Mouse (Mus musculus) T-helper 1 cell (primary cell): ENCODE data around the gene Fhl3.
"Not testable (repeated sequence)": the region's sequence is repeated elsewhere in the genome, so short reads cannot be mapped to it uniquely, and the experiment has no call there.

Source experiments
- in situ Hi-C: fragments of 300-600 bp; cut with MboI, MseI; formaldehyde crosslinking; loops from one replicate; pipeline ENCODE4 v1.15.1; 2025; ENCODE audit warnings: high pct_unique_total_duplicates

Gene Fhl3

DNA sequence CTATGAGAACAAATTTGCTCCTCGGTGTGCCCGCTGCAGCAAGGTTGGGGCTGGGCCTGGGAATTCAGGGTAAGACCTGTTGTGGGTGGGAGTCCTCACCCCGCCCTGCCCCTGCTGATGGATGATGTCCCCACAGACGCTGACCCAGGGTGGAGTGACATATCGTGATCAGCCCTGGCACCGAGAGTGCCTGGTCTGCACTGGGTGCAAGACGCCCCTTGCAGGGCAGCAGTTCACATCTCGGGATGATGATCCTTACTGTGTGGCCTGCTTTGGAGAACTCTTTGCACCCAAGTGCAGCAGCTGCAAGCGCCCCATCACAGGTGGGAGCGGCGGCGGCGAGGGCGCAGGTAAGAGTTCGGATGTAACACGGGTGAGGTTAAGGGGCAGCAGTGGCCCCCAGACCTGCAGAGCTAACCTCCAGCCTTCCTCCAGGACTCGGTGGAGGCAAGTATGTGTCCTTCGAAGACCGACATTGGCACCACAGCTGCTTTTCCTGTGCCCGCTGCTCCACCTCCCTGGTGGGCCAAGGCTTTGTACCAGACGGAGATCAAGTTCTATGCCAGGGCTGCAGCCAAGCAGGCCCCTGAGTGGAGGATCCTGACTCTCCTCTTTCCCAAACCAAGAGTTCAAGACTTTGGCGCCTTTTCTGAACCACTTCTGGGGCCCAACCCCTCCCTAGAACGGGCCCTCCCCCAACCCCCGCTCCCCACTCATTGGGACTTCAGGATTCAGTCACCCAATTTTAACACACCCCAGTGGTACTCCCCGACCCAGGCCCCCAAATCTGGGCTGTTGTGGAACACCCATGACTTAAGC is 7.1 kb downstream of the Fhl3 start:
- in situ Hi-C loops: not testable (repeated sequence)

DNA sequence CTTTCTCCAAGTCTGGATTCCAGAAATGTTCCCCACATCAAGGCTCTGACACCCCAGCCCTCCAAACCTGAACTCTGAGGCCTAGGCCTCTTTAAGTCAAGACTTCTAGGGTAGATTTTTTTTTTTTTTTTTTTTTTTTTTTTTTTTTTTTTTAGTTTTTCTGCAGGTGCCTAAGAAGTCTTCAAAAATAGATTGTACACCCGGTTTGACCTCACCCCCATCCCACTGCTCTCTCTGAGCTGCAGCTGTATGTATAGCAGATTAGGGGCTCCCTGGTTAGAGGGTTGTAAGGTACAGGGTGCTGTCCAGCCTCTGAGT is 7.7 kb downstream of the Fhl3 start:
- in situ Hi-C loops: not testable (repeated sequence)

GRCm38 (mm10) chr4:124708518-124709477 is 8.3 kb downstream of the Fhl3 start:
- in situ Hi-C loops: no loop called here

DNA sequence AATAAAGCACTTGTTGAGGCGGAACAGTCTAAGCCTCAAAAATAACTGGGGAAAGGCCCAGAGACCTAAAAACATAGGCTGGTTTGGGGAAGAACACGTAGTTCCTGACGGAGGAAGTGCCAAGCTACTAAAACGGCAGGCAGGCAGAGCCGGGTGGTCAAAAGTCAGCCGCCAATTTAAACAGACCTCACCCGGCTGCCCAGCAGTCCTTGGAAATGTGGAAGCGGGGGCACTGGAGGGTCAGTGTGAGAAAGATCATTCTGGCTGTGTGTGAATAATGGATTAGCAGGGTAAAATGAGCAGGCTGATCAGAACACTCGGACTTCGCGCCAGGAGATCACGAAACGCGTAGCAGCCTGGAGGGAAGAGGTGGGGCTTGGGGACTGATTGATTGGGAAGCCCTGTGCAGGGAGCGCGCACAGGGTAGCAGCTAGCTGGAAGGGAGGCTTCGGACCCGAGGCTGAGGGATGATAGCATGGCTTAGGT is 9.5 kb downstream of the Fhl3 start:
- in situ Hi-C loops: no loop called here

GRCm38 (mm10) chr4:124710776-124711291 is 10.3 kb downstream of the Fhl3 start:
- in situ Hi-C loops: no loop called here

DNA sequence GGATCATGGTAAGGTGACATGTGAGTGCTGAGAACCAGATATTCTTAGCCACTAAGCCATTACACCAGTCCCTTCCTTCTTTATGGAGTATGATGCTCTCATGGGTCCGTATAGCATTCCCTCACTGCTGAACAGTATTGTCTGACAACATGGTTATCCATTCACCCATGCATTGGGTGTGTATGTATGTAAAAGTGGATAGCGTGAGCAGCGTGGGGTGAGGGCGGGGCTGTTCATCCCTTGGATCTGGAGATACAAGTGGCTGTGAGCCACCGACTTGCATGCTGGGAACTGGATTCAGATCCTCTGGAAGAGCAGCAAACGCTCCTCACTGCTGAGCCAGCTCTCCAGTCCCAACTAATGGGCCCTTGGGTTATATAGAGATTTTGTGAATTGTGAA is 12.1 kb downstream of the Fhl3 start:
- in situ Hi-C loops: no loop called here

GRCm38 (mm10) chr4:124713850-124714249 is 13.3 kb downstream of the Fhl3 start:
- in situ Hi-C loops: not testable (repeated sequence)

DNA sequence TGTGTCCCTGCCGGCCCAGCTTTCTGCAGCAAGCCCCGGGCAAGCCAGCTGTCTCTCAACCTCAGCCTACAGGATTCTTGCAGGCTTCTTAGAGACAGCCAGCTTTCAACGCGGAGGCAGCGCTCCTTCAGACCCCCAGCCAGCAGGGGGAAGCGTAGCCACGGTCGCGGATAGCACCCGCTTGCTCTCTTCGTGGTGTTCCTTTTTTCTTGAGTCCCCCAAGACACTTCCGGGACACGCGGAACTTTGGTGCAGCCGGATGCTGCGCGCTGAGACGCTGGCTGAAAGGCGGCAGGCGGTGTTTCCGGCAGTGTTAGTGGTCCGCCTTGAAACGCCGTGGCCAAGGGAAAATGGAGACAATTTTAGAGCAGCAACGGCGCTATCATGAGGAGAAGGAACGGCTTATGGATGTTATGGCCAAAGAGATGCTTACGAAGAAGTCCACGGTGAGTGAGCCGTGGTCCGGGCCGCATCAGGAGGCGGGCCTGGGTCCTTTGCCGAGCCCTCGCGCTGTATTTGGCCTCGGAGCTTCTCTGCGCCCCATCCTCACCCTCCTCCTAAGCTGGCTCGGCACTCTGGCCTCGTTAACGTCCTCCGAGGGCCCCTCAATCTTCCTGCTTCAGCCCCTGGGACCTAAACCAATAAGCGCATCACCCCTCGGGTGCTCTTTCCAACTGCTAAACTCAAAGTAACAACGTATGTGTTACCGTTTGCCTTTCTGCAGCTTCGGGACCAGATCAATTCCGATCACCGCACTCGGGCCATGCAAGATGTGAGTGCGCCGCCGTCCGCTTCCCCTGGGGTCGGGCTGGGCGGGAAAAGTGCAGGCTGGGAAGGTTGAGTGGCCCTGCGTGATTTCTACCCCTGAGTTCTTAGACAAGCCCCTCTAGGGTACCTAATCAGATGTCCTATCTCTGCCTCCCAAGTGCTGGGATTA is 14.3 kb downstream of the Fhl3 start, which contains the start of gene Sf3a3:
Sf3a3 (plus strand) TSS at position 232 of the 937 bp plus-strand sequence.
- in situ Hi-C loops: loop anchor here (5.0 kb wide), 1 partner anchor 347 kb away; no protein-coding TSS in a partner anchor

- in situ Hi-C loops: loop anchor here (5.0 kb wide), 1 partner anchor 343 kb away; no protein-coding TSS in a partner anchor
These were observed 18.6 kb downstream of the Fhl3 start for GRCm38 (mm10) chr4:124719101-124719500.

DNA sequence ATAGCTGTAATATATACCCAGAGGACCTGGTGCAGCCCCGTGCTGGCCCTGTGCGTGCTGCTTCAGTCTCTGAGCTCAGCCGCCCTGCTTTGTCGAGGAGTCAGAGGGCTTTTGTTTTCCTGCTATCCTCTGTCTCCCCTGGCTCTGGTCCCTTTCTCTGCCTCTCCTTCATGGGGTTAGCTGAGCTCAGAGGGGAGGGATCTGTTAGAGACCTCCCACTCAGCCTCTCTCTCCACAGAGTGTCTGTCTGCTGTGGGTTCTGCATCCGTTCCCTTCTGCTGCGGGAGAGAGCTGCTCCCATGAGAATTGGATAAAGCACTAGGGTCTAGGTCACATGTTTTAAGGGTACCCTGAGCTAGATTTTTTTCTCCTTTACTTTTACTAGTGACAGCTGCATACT is 25.6 kb downstream of the Fhl3 start:
- in situ Hi-C loops: no loop called here

GRCm38 (mm10) chr4:124736952-124737351 is 36.5 kb downstream of the Fhl3 start:
- in situ Hi-C loops: no loop called here

GRCm38 (mm10) chr4:124737486-124737885 is 37.0 kb downstream of the Fhl3 start:
- in situ Hi-C loops: no loop called here

- in situ Hi-C loops: no loop called here
These were observed 37.5 kb downstream of the Fhl3 start for GRCm38 (mm10) chr4:124738013-124738412.

- in situ Hi-C loops: no loop called here
These were observed 38.3 kb downstream of the Fhl3 start for GRCm38 (mm10) chr4:124738783-124739182.

DNA sequence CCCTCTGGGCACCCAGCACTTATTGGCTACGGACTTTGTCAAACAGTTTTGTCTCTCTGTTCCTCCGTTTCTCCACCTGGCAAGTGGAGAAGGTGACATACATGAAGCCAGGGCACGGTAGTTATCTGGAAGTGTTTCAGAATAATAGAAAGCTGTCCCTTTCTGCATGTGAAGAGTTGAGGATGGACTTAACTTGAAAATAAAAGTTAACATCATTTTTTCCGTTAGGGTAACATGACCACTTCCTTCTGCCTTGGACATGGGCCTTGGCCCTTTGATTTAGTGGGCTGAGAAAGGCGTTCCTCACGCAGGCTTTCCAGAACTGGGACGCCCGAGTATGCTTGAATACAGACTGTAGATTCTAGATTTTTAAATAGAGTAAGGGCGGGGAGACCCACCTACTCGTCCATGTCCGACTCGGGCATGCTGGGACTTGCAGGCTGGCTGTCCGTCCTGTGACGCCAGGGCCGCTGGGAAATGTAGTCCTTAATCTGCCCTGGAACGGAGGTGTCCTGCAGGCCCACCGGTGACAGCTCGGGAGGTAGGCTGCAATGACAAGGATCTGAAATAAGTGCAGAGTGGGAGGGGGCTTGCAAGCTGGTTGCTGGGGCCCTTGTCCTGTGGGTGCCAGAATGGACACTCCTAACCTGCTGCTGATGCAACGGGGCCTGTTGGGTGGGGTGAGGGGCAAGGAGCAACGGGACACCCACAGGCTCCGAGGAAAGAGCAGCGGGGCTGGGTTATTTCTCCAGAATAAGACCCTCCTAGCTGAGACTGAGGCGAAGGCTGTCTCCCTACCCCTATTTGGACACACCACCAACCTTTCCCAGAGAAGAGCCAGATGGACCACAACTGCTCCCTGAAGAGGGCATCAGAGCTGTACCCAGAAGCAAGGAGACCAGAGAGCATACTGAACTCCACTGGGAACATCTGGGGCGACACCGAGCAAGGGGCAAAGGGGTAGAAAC is 41.2 kb downstream of the Fhl3 start, which contains the start of gene Inpp5b:
Inpp5b (plus strand) TSS at position 475 of the 968 bp plus-strand sequence.
- in situ Hi-C loops: loop anchor here (5.0 kb wide), 1 partner anchor 96 kb away; no protein-coding TSS in a partner anchor

- in situ Hi-C loops: loop anchor here (5.0 kb wide), 1 partner anchor 94 kb away; no protein-coding TSS in a partner anchor
These were observed 42.3 kb downstream of the Fhl3 start for GRCm38 (mm10) chr4:124742839-124743238.

- in situ Hi-C loops: no loop called here
These were observed 46.1 kb downstream of the Fhl3 start for GRCm38 (mm10) chr4:124746577-124746976.

DNA sequence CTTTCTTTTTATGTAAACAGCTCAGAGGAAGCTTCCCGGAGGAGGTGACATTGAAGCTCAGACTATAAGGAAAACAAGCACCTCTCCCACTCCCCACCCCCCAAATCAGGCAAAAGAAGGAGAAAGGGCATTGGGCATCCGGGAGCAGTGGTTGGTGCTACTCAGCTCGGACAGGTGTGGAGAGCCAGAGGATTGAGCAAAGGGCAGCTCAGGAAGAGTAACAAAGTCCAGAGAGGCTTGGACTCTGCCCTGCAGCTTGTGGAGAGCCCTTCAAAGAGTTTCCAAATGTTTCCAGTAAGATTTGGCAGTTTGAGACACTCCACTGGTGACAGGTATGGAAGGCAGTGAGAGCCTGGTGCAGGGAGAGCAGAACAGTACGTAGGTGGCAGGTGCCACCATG is 47.4 kb downstream of the Fhl3 start:
- in situ Hi-C loops: no loop called here
